Mouse (Mus musculus) duodenum, adult 2 months (tissue): ENCODE results near the gene Gm9117. TPM values are rescaled to one million over a fixed set of nuclear protein-coding genes. Genes with fewer than 3 reads are reported as not detected.

ENCODE experiments used
- polyA plus RNA-seq: library from polyadenylated mRNA; depleted of rRNA; stranded (reverse); fragments of >200 nt; gene quantifications from 2 replicates; pipeline ENCODE4 v1.2.3, GENCODE M21; 2012; ENCODE audit warnings: low replicate concordance; rRNA removed

The Gm9117 gene
- polyA plus RNA-seq: 0.14 and 0.32 TPM in 2 replicates

GRCm38 (mm10) chr3:93943443-93943842 lies at the start of gene Gm9117:
Gene Gm9117, minus strand, starts transcription at chr3:93943543.

DNA sequence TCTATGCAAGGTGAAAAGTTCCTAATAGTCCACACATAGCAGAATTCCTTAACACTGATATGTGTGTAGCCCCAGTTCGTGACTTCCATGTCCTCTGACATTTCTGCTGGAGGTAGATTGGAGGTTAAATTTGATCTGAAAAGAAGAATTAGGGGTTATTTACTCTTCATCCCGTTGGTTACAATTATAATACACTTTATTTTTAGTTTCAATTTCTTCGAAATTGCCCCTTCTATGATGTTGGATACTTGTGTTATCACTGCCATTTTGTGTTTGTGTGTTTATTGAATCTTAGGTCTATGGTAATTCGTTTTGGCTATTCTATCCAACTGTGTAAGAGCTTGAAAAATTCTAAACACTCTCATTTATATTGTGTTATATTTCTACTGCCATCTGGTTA lies 17.9 kb upstream of the Gm9117 start, which contains the start of gene Tdpoz5:
TSS of gene Tdpoz5 (minus strand) at position 101 of the 400 bp plus-strand sequence.

Other genes starting within 250 kb of the Gm9117 start
- gene Gm5773, start 170.5 kb downstream of the Gm9117 start, polyA plus RNA-seq: not detected in 2 replicates
- not detected in 2 replicates for gene Tdpoz4, start 147.1 kb downstream of the Gm9117 start, polyA plus RNA-seq
- not detected in 2 replicates for gene Tdpoz3, start 117.5 kb downstream of the Gm9117 start, polyA plus RNA-seq
- not detected in 2 replicates for gene Tdpoz5, start 17.8 kb upstream of the Gm9117 start, polyA plus RNA-seq
- not detected in 2 replicates for gene Gm9125, start 111.3 kb upstream of the Gm9117 start, polyA plus RNA-seq
- not detected in 2 replicates for gene Gm10697, start 129.1 kb upstream of the Gm9117 start, polyA plus RNA-seq
- not detected in 2 replicates for gene Gm10696, start 234.7 kb upstream of the Gm9117 start, polyA plus RNA-seq